Mouse (Mus musculus): ENCODE results near the gene Rp2.
"Not testable (repeated sequence)": the region's sequence is repeated elsewhere in the genome, so short reads cannot be mapped to it uniquely, and the experiment has no call there.

Gene Rp2

GRCm38 (mm10) chrX:20364391-20365365 lies at the start of gene Rp2:
Gene Rp2, plus strand, starts transcription at chrX:20364481.
- DNase-seq, result peak; percentile 75

DNA sequence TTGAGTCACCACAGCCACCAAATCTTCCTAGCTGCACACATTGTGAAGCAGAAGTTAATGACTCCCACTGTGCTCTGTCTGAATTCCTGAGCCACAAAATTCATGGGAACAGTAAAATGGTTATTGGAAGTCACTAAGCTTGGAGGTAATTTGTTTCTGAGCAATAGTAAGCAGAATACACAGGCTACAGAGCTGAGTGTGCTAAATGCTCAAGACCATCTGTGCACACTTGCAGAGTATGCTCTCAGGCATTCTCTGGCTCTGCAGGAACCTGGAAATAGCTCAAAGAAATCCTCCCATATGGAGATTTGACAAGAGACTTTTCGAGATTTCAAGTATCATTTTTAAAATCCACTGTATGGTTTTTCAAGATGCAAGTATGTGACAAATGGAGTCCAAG lies 31.5 kb upstream of the Rp2 start:
- no peak for DNase-seq

GRCm38 (mm10) chrX:20335722-20336121 lies 28.6 kb upstream of the Rp2 start:
- peak; percentile 57 for DNase-seq

DNA sequence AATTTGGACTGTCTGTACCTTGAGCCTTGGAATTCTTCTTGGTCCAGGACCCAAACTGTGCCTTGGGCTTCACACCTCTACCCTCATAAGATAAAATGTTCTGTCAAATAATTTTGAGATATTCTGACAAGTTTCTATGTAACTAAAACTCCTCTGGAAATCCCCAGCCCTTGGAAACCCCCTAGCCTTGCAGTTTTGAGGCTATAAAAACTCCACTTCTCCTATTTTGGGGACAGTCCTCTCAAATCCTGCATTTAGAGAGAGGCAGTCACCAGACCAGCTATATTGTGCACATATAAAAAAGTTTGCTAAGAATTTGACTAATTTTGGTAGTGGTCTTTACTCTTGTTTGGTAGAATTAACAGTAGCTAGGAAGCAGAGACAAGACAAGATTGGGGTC lies 19.3 kb upstream of the Rp2 start:
- DNase-seq, result no peak

GRCm38 (mm10) chrX:20346355-20346754 lies 17.9 kb upstream of the Rp2 start:
- no peak for DNase-seq

GRCm38 (mm10) chrX:20350241-20350640 lies 14.0 kb upstream of the Rp2 start:
- not testable (repeated sequence) for DNase-seq

DNA sequence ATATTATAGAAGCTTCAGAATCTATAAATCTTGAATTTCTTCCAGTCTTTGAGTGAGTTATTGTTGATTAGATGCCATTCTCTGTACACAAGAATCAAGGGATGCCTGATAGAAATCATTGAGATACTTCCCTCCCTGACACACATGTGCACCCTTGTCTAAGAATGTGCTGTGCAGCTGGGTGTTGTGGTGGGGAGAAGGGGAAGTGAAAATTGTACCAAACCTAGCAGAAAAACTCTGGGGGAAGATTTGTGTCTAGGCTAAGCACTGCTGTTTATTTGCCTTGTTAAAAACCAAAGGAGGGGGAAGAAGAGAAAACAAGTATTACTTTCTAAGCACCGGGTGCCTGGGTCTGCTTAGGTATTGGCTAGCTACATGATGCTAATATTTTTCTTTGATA lies 9.0 kb upstream of the Rp2 start:
- no peak for DNase-seq

- no peak for DNase-seq
These were observed 8.0 kb upstream of the Rp2 start for GRCm38 (mm10) chrX:20356309-20356708.

DNA sequence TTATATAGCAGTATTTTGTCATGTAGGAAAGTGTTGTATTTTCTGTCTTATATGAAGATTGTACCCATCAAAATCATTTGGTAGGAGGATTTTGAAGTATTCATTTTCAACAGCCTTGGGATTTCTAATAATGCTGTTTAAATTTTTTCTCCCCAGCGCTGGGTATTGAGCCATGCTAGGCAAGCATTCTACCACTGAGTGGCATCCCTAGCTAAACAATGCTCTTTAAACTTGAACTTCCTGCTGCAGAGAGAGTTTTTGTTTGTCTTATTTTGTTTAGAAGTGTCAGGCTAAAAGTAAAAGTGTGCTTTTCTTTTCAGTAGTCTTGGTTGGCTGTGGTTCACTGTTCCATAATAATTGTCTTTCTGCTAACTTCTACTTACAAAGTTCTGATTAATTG lies 1.8 kb downstream of the Rp2 start:
- DNase-seq, result no peak

GRCm38 (mm10) chrX:20379347-20380014 lies 15.2 kb downstream of the Rp2 start:
- no peak for DNase-seq

DNA sequence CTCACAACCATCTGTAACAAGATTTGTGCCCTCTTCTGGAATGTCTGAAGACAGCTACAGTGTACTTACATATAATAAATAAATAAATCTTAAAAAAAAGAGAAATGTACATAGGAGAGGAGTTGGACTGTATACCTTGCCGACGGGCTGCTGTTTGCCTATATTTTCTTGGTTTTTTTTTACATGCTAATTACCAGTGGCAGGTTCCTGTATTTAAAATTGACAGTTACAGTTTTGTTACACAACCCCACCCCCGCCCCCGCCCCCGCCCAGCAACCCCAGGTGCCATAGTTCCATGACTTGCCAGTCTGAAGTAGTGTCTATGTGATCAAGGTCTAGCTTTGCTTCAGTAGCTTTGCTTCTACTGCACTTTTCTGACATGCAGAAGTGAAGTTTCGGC lies 18.0 kb downstream of the Rp2 start:
- DNase-seq, result no peak

- no peak for DNase-seq
These were observed 22.7 kb downstream of the Rp2 start for GRCm38 (mm10) chrX:20387006-20387405.

DNA sequence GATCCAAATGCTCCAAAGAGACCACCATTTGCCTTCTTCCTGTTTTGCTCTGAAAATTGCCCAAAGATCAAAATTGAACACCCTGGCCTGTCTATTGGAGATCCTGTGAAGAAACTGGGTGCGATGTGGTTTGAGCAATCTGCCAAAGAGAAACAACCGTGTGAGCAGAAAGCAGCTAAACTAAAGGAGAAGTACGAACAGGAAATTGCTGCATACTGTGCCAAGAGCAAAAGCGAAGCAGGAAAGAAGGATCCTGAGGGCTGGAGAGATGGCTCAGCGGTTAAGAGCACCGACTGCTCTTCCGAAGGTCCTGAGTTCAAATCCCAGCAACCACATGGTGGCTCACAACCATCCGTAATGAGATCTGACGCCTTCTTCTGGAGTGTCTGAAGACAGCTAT lies 27.7 kb downstream of the Rp2 start:
- DNase-seq, result not testable (repeated sequence)

DNA sequence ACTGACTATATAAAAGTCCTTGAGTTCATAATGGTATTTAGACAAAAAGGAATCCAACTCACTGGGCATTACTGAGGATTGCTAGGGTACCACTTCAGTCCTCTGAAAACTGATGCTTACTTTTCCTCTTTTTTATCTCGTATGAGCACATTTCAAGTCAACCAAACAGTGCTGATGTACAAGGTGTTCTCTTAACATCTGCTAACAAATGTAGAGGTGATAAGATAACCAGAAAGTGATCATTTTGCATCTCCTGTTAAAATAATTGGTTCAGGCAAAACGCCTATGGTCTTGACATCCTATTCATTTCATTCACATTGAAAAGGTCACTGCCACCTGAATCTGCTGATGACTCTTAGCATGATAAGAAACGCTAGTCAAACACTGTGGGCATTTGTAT lies 28.7 kb downstream of the Rp2 start:
- DNase-seq, result no peak

DNA sequence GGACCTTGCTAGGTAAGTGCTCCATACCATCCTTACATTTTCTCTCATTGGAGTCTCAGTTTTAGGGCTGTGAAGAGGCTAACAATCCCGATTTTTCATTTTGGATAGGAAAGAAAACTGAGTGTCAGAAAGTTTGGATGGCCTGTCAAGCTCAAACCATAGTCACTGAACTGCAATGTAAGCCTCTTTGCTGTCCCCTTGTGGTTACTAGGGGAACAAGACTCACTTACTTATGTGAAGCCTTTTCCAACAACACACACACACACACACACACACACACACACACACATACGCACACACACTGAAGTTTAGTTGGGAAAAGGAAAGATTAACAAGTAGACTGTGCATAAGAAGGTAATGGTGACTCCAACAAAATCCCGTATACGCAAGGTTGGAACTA lies 39.8 kb downstream of the Rp2 start:
- DNase-seq, result no peak

GRCm38 (mm10) chrX:20406909-20407308 lies 42.6 kb downstream of the Rp2 start:
- no peak for DNase-seq

- DNase-seq, result peak; percentile 7
These were observed 43.4 kb downstream of the Rp2 start for GRCm38 (mm10) chrX:20407676-20408075.

GRCm38 (mm10) chrX:20411382-20411781 lies 47.1 kb downstream of the Rp2 start:
- no peak for DNase-seq

GRCm38 (mm10) chrX:20412221-20412620 lies 47.9 kb downstream of the Rp2 start:
- DNase-seq, result no peak

- peak; percentile 27 for DNase-seq
These were observed 50.8 kb downstream of the Rp2 start for GRCm38 (mm10) chrX:20414885-20415622.

GRCm38 (mm10) chrX:20418461-20418860 lies 54.2 kb downstream of the Rp2 start:
- no peak for DNase-seq

DNA sequence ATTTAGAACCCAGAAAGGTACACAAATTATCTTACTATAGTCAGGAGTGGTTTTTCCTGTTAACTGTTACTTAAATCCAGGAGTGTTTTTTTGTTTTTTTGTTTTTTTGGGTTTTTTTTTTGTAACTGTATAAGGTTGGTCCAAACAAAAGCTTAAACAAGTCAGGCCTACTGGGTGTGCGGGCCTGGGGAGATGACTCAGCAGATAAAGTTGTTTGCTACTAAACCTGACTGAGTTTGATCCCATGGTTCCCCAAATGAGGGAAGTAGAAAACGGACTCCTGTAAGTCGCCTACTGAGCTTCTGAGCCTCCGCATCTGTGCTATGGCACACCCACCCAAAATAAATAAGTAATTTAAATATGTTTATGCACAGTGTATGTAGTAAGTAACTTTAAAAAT lies 55.3 kb downstream of the Rp2 start:
- DNase-seq, result no peak

- DNase-seq, result peak; percentile 81
These were observed 61.0 kb downstream of the Rp2 start, which contains the start of gene Jade3 for GRCm38 (mm10) chrX:20425140-20425838. Gene Jade3, plus strand, starts transcription at chrX:20425688.
